Mouse (Mus musculus): ENCODE data around the gene Tnfsf10.
"Not testable (repeated sequence)": the region's sequence is repeated elsewhere in the genome, so short reads cannot be mapped to it uniquely, and the experiment has no call there.

The Tnfsf10 gene

GRCm38 (mm10) chr3:27291411-27291810, 25.4 kb upstream of the Tnfsf10 start:
- CTCF ChIA-PET, result interaction anchor here in 1 of 4 experiments (0.5 kb wide), 1 partner anchor 112 kb away, joined by 4 read pairs; no protein-coding TSS in a partner anchor

GRCm38 (mm10) chr3:27293645-27294385, 23.0 kb upstream of the Tnfsf10 start:
- ChIA-PET CTCF (no interaction called here), POLR2A (no interaction called here)

More at GRCm38 (mm10) chr3:27291411-27291810, 25.4 kb upstream of the Tnfsf10 start:
- POLR2A ChIA-PET, result not testable (repeated sequence)

- POLR2A ChIA-PET, result no interaction called here
- CTCF ChIA-PET, result interaction anchor here in 1 of 4 experiments (0.6 kb wide), 1 partner anchor 167 kb away, joined by 9 read pairs; no protein-coding TSS in a partner anchor
These were observed 16.4 kb upstream of the Tnfsf10 start for GRCm38 (mm10) chr3:27300451-27300850.

GRCm38 (mm10) chr3:27302339-27303022, 14.3 kb upstream of the Tnfsf10 start:
- ChIA-PET POLR2A (interaction anchor here in 1 of 4 experiments (0.6 kb wide), 1 partner anchor 120 kb away, joined by 3 read pairs; no protein-coding TSS in a partner anchor), CTCF (no interaction called here)

- CTCF ChIA-PET, result interaction anchor here in 1 of 4 experiments (0.9 kb wide), 1 partner anchor 39 kb away, joined by 3 read pairs; no protein-coding TSS in a partner anchor
- POLR2A ChIA-PET, result no interaction called here
These were observed 10.0 kb upstream of the Tnfsf10 start for GRCm38 (mm10) chr3:27306815-27307214.

- ChIA-PET CTCF (no interaction called here), POLR2A (no interaction called here)
These were observed 5.9 kb upstream of the Tnfsf10 start for GRCm38 (mm10) chr3:27310973-27311372.

GRCm38 (mm10) chr3:27311475-27311874, 5.4 kb upstream of the Tnfsf10 start:
- ChIA-PET POLR2A (no interaction called here), CTCF (no interaction called here)

- ChIA-PET CTCF (interaction anchor here in 1 of 4 experiments (0.6 kb wide), 1 partner anchor 483 kb away, joined by 4 read pairs; no protein-coding TSS in a partner anchor), POLR2A (interaction anchor here in 1 of 4 experiments (0.6 kb wide), 1 partner anchor 78 kb away, joined by 4 read pairs; no protein-coding TSS in a partner anchor)
These were observed 2.2 kb upstream of the Tnfsf10 start for GRCm38 (mm10) chr3:27314506-27315164.

GRCm38 (mm10) chr3:27317288-27318024, 628 bp downstream of the Tnfsf10 start:
- POLR2A ChIA-PET, result no interaction called here
- CTCF ChIA-PET, result interaction anchor here in 1 of 4 experiments (0.8 kb wide), 1 partner anchor 21 kb away, joined by 4 read pairs; no protein-coding TSS in a partner anchor

- CTCF ChIA-PET, result interaction anchor here in 1 of 4 experiments (0.6 kb wide), 1 partner anchor 15 kb away, joined by 3 read pairs; no protein-coding TSS in a partner anchor
- POLR2A ChIA-PET, result no interaction called here
These were observed 2.8 kb downstream of the Tnfsf10 start for GRCm38 (mm10) chr3:27319650-27320049.

GRCm38 (mm10) chr3:27320613-27321495, 4.0 kb downstream of the Tnfsf10 start:
- POLR2A ChIA-PET, result no interaction called here
- CTCF ChIA-PET, result no interaction called here

- ChIA-PET CTCF (interaction anchor here in 1 of 4 experiments (1.3 kb wide), 1 partner anchor 23 kb away, joined by 5 read pairs; no protein-coding TSS in a partner anchor), POLR2A (no interaction called here)
These were observed 5.8 kb downstream of the Tnfsf10 start for GRCm38 (mm10) chr3:27322591-27322990.

- CTCF ChIA-PET, result interaction anchor here in 1 of 4 experiments (1.3 kb wide), 1 partner anchor 22 kb away, joined by 5 read pairs; no protein-coding TSS in a partner anchor
These were observed 6.7 kb downstream of the Tnfsf10 start for GRCm38 (mm10) chr3:27323551-27323950.

GRCm38 (mm10) chr3:27326633-27327191, 9.9 kb downstream of the Tnfsf10 start:
- ChIA-PET POLR2A (no interaction called here), CTCF (interaction anchor here in 1 of 4 experiments (1.0 kb wide), 1 partner anchor 11 kb away, joined by 3 read pairs; no protein-coding TSS in a partner anchor)

More at GRCm38 (mm10) chr3:27323551-27323950, 6.7 kb downstream of the Tnfsf10 start:
- POLR2A ChIA-PET, result no interaction called here

- POLR2A ChIA-PET, result no interaction called here
- CTCF ChIA-PET, result interaction anchor here in 2 of 4 experiments (0.6 to 1.5 kb wide), 2 partner anchors 15 to 19 kb away, joined by 3 to 4 read pairs; no protein-coding TSS in a partner anchor
These were observed 13.9 kb downstream of the Tnfsf10 start for GRCm38 (mm10) chr3:27330706-27331105.

GRCm38 (mm10) chr3:27338437-27338836, 21.6 kb downstream of the Tnfsf10 start:
- POLR2A ChIA-PET, result interaction anchor here in 1 of 4 experiments (0.6 to 1.0 kb wide), 2 partner anchors 39 to 117 kb away, joined by 3 to 4 read pairs; no protein-coding TSS in a partner anchor
- CTCF ChIA-PET, result interaction anchor here (0.5 to 2.1 kb wide), 58 partner anchors 9 to 1144 kb away, joined by 3 to 11 read pairs (median 4); partner anchors contain the start of gene Tnfsf10 (in 1 of the 4)

- ChIA-PET CTCF (interaction anchor here (1.0 to 2.1 kb wide), 6 partner anchors 55 to 127 kb away, joined by 3 to 11 read pairs (median 8); no protein-coding TSS in a partner anchor), POLR2A (interaction anchor here in 1 of 4 experiments (1.0 kb wide), 1 partner anchor 117 kb away, joined by 4 read pairs; no protein-coding TSS in a partner anchor)
These were observed 22.1 kb downstream of the Tnfsf10 start for GRCm38 (mm10) chr3:27338887-27339286.
